Mouse (Mus musculus) heart, embryonic 14.5 days (tissue): ENCODE results near the gene Hoxc11. TPM values are rescaled to one million over a fixed set of nuclear protein-coding genes. Genes with fewer than 3 reads are reported as not detected.

Experiments used
- ATAC-seq: fragments of 200-750 bp; cut with Nextera tagmentation; 2 replicates; pipeline ENCODE4 v1.8.0; 2017; ENCODE audit warnings: low read depth, moderate TSS enrichment; ENCODE audit not compliant: insufficient number of reproducible peaks, insufficient read depth, low FRiP score
- H3K27ac ChIP-seq, 2 experiments: fragments of 200-500 bp in 1 of 2; fragments of 300-500 bp in 1 of 2; sonication (generic) in 1 of 2; replicated peaks in 1 of 2; 2 replicates each; pipeline ENCODE4 v1.5.1; 2012 to 2014; ENCODE audit warnings: low read depth in 2 of 2, low read length in 2 of 2, control low read depth in 1 of 2, mild to moderate bottlenecking in 1 of 2, mixed read lengths in 1 of 2; ENCODE audit not compliant: control insufficient read depth in 1 of 2, insufficient read depth in 1 of 2
- H3K27me3 ChIP-seq: fragments of 300-500 bp; sonication (generic); 2 replicates; pipeline ENCODE4 v1.6.1; 2014; ENCODE audit warnings: mild to moderate bottlenecking, low read length, control low read depth; ENCODE audit not compliant: control insufficient read depth, insufficient read depth
- H3K36me3 ChIP-seq: fragments of 300-500 bp; sonication (generic); 2 replicates; pipeline ENCODE4 v1.6.1; 2014; ENCODE audit warnings: mild to moderate bottlenecking, control low read depth, low read length, mixed read lengths; ENCODE audit not compliant: control insufficient read depth, insufficient read depth
- H3K4me1 ChIP-seq, 2 experiments: fragments of 200-500 bp in 1 of 2; fragments of 300-500 bp in 1 of 2; sonication (generic) in 1 of 2; 2 replicates each; pipeline ENCODE4 v1.6.1; 2012 to 2014; ENCODE audit warnings: low read length in 2 of 2, control low read depth in 1 of 2, mixed read lengths in 1 of 2; ENCODE audit not compliant: control insufficient read depth in 2 of 2, insufficient read depth in 2 of 2
- H3K4me2 ChIP-seq: fragments of 300-500 bp; sonication (generic); 2 replicates; pipeline ENCODE4 v1.6.1; 2014; ENCODE audit warnings: mild to moderate bottlenecking, low read length
- H3K4me3 ChIP-seq, 2 experiments: fragments of 200-500 bp in 1 of 2; fragments of 300-500 bp in 1 of 2; sonication (generic) in 1 of 2; 2 replicates each; pipeline ENCODE4 v1.5.1; 2012 to 2014; ENCODE audit warnings: low read length in 2 of 2, mild to moderate bottlenecking in 2 of 2, control low read depth in 1 of 2, low read depth in 1 of 2, moderate library complexity in 1 of 2; ENCODE audit not compliant: control insufficient read depth in 1 of 2, insufficient read depth in 1 of 2
- H3K9ac ChIP-seq: fragments of 300-500 bp; sonication (generic); 2 replicates; pipeline ENCODE4 v1.6.1; 2014; ENCODE audit warnings: mild to moderate bottlenecking, low read length
- H3K9me3 ChIP-seq: fragments of 300-500 bp; sonication (generic); 2 replicates; pipeline ENCODE4 v1.6.1; 2016; ENCODE audit warnings: low read length, control low read depth; ENCODE audit not compliant: control insufficient read depth
- WGBS: fragments of 180-500 bp; shearing (Covaris S2); extraction: QIAGEN DNeasy Blood & Tissue Kit; methylation state at CpG from one replicate; pipeline ENCODE4 v1.1.7; 2014; 5-methylcytosine and 5-hydroxymethylcytosine counted together
- polyA plus RNA-seq: library from polyadenylated mRNA; unstranded; fragments of >200 nt; fragmentation: Nextera tagmentation; extraction: Ambion mirVana; gene quantifications from 2 replicates; pipeline ENCODE4 v1.2.1, GENCODE M21; 2014

The Hoxc11 gene
- polyA plus RNA-seq, 1 experiment from 2014 or later = not detected

GRCm38 (mm10) chr15:102939256-102940155 lies 14.7 kb upstream of the Hoxc11 start:
- Histone ChIP-seq H3K4me2 (no peak overlapping the region), H3K27ac (no peak overlapping the region), H3K4me1 (peaks cover 0 to 8% of the 10 kb centered on the region in 2 experiments; a peak in 2 of 4 replicates), H3K4me3 (no peak overlapping the region), H3K27me3 (peaks cover 100% of the 10 kb centered on the region), H3K9ac (no peak overlapping the region), H3K36me3 (no peaks in the 10 kb centered on the region), H3K9me3 (no peaks in the 10 kb centered on the region)
- WGBS = 3% methylated on average over 34 of the region's 34 CpGs
- no peak for ATAC-seq

DNA sequence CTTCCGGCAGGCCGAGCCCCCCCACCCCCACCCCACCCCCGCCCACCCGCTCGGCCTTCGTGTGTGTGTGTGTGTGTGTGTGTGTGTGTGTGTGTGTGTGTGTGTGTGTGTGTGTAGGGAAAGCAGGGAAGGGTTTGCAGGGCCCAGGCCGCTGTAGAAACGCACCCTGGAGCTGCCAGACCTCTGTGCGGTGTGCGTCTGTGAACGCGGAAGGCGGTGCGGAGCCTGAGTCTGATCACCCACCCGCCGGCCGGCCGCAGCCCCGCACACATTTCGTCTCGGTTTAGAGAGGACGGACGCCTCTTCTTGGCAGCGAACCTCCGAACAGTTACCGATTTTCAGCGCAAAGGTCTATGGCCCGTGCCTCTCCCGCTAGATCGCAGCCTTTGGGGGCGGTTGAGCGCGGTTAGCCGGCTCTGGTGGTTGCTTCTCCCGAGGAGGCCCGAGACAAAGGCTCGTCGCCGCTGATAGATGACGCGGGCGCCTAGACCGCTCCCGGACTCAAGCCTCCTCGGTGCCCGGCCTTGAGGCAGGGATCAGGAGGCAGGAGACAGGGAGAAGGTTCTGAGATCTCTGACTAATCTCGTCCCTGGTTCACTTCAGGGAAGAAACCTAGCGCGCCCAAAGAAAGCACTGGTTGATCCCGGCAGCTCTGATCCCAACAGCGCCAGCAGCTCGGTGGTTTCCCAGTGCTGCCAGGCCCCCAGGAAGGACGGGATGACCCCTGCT lies 11.3 kb upstream of the Hoxc11 start:
- no peak for ATAC-seq
- peak overlapping the region; percentile 20 to 29 for H3K4me3 ChIP-seq
- H3K4me2 ChIP-seq = peak overlapping the region; percentile 60
- no peak overlapping the region for H3K9ac ChIP-seq
- no peak overlapping the region for H3K27ac ChIP-seq
- no peaks in the 10 kb centered on the region for H3K9me3 ChIP-seq
- peaks cover 100% of the 10 kb centered on the region for H3K27me3 ChIP-seq
- no peaks in the 10 kb centered on the region for H3K36me3 ChIP-seq
- WGBS = under 1% methylated on average over 53 of the region's 53 CpGs
- peaks cover 0 to 4% of the 10 kb centered on the region in 2 experiments; a peak in 2 of 4 replicates for H3K4me1 ChIP-seq

DNA sequence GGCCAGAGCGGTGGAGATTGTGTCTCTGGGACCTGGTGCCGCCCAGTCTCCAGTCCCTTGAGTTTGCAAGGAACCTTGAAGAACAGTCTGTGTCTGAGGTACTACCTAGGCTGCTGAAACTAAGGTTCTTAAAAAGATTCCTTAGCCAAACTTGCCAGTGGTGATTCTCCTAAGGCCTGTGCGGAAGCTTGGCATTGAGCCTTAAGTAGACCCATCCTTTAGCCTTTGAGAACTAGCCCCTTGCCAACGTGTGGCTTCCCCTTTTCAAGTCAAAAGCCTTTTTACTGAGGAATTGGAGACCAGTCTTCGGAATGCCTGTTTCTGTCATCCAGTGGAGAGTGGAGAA lies 10.8 kb upstream of the Hoxc11 start:
- Histone ChIP-seq H3K4me2 (peak overlapping the region; percentile 60; the same call in 1 of the 2 replicates), H3K27ac (no peak overlapping the region), H3K36me3 (no peaks in the 10 kb centered on the region), H3K4me1 (peaks cover 0 to 4% of the 10 kb centered on the region in 2 experiments; a peak in 2 of 4 replicates), H3K27me3 (peaks cover 100% of the 10 kb centered on the region), H3K4me3 (no peak overlapping the region; a peak in 1 of 4 replicates), H3K9me3 (no peaks in the 10 kb centered on the region), H3K9ac (no peak overlapping the region)
- ATAC-seq = no peak
- WGBS = 3% methylated on average over 5 of the region's 5 CpGs

GRCm38 (mm10) chr15:102945185-102946077 lies 8.8 kb upstream of the Hoxc11 start:
- Histone ChIP-seq H3K36me3 (no peaks in the 10 kb centered on the region), H3K4me2 (no peak overlapping the region), H3K9me3 (no peaks in the 10 kb centered on the region), H3K9ac (no peak overlapping the region), H3K27ac (no peak overlapping the region), H3K27me3 (peaks cover 100% of the 10 kb centered on the region), H3K4me3 (no peak overlapping the region), H3K4me1 (peaks cover 0 to 4% of the 10 kb centered on the region in 2 experiments; a peak in 2 of 4 replicates)
- ATAC-seq = no peak
- 15% methylated on average over 22 of the region's 22 CpGs for WGBS

GRCm38 (mm10) chr15:102947276-102947675 lies 7.0 kb upstream of the Hoxc11 start:
- no peak overlapping the region for H3K4me3 ChIP-seq
- peaks cover 0 to 4% of the 10 kb centered on the region in 2 experiments; a peak in 2 of 4 replicates for H3K4me1 ChIP-seq
- H3K4me2 ChIP-seq = no peak overlapping the region
- ATAC-seq = no peak
- WGBS = 4% methylated on average over 9 of the region's 9 CpGs
- H3K27me3 ChIP-seq = peaks cover 100% of the 10 kb centered on the region
- H3K9ac ChIP-seq = no peak overlapping the region
- no peaks in the 10 kb centered on the region for H3K9me3 ChIP-seq
- no peak overlapping the region for H3K27ac ChIP-seq
- H3K36me3 ChIP-seq = no peaks in the 10 kb centered on the region

DNA sequence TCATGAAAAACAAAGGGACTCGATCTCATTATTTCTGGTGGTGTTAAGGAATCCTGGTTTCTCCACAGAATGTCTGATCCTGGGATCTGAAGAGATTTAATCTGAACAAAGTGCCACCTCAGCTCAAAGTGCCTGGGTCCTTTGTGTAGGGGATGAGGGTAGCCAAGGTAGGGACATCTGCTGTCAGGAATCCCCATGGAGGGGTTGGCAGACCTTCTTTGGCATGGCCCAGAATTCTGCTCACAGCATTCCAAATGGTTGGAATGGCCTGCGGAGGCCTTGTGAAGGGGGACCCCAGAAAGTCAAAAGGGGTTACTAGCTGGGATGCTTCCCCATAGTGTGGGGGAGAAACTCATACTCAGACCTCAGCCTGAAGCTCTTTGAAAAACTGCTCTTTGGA lies 5.4 kb upstream of the Hoxc11 start:
- no peaks in the 10 kb centered on the region for H3K9me3 ChIP-seq
- H3K36me3 ChIP-seq = no peaks in the 10 kb centered on the region
- H3K4me3 ChIP-seq = no peak overlapping the region
- H3K4me2 ChIP-seq = no peak overlapping the region
- no peak for ATAC-seq
- 22% methylated on average over 2 of the region's 2 CpGs for WGBS
- no peak overlapping the region for H3K9ac ChIP-seq
- H3K4me1 ChIP-seq = no peaks in the 10 kb centered on the region
- H3K27ac ChIP-seq = no peak overlapping the region
- H3K27me3 ChIP-seq = peaks cover 100% of the 10 kb centered on the region

DNA sequence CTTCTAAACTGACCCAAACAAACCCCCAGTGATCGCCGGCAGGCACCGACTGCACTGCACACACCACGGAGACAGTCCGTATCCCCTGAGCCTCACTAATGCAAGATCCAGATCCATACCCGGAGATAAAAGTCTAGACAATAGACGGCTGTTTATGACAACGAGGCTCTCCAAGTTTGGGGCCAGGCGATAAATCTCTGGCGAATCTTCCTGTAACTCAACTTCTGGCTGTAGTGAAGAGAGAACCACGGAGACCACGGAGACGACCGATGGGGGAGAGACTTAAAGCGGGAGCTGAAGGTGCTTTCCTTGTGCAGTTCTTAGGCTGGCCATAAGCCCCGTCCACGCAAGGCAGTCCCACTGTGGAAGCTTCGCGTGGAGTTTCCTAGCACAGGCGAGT lies 4.5 kb upstream of the Hoxc11 start:
- no peak for ATAC-seq
- Histone ChIP-seq H3K9me3 (no peaks in the 10 kb centered on the region), H3K4me3 (no peak overlapping the region), H3K4me1 (no peaks in the 10 kb centered on the region), H3K27ac (no peak overlapping the region), H3K9ac (no peak overlapping the region), H3K4me2 (no peak overlapping the region), H3K36me3 (no peaks in the 10 kb centered on the region), H3K27me3 (peaks cover 100% of the 10 kb centered on the region)
- WGBS = 2% methylated on average over 20 of the region's 20 CpGs
